Mouse (Mus musculus) hindbrain, postnatal 0 days (tissue): Measurements from ENCODE around the gene Muc1. TPM values are rescaled to one million over a fixed set of nuclear protein-coding genes. Genes with fewer than 3 reads are reported as not detected.

ENCODE experiments used
- ATAC-seq: fragments of 200-750 bp; cut with Nextera tagmentation; 2 replicates; pipeline ENCODE4 v1.8.0; 2017; ENCODE audit warnings: mild to moderate bottlenecking, moderate TSS enrichment, moderate library complexity
- DNase-seq: peaks from one replicate; pipeline ENCODE4 v3.0.0-alpha.2; 2015; ENCODE audit warnings: low spot score
- H3K27ac ChIP-seq: fragments of 300-500 bp; sonication (generic); 2 replicates; pipeline ENCODE4 v1.5.1; 2014; ENCODE audit warnings: mild to moderate bottlenecking
- H3K27me3 ChIP-seq: fragments of 300-500 bp; sonication (generic); 2 replicates; pipeline ENCODE4 v1.6.1; 2014; ENCODE audit warnings: low read length, mixed read lengths; ENCODE audit not compliant: insufficient read depth
- H3K36me3 ChIP-seq: fragments of 300-500 bp; sonication (generic); 2 replicates; pipeline ENCODE4 v1.6.1; 2014; ENCODE audit warnings: low read length, mixed read lengths; ENCODE audit not compliant: insufficient read depth
- H3K4me1 ChIP-seq: fragments of 300-500 bp; sonication (generic); 2 replicates; pipeline ENCODE4 v1.6.1; 2014; ENCODE audit warnings: antibody characterized with exemption, low read length, mixed read lengths; ENCODE audit not compliant: insufficient read depth
- H3K4me2 ChIP-seq: fragments of 300-500 bp; sonication (generic); 2 replicates; pipeline ENCODE4 v1.6.1; 2014; ENCODE audit warnings: low read depth, mild to moderate bottlenecking, low read length, moderate library complexity, mixed read lengths
- H3K4me3 ChIP-seq: fragments of 300-500 bp; sonication (generic); 2 replicates; pipeline ENCODE4 v1.5.1; 2014; ENCODE audit warnings: low read length
- H3K9ac ChIP-seq: fragments of 300-500 bp; sonication (generic); replicated peaks from 2 replicates; pipeline ENCODE4 v1.6.1; 2014; ENCODE audit warnings: mild to moderate bottlenecking, low read length, moderate library complexity, mixed read lengths
- H3K9me3 ChIP-seq: fragments of 300-500 bp; sonication (generic); 2 replicates; pipeline ENCODE4 v1.6.1; 2016; ENCODE audit warnings: low read length, mixed read lengths
- CTCF ChIP-seq: IDR thresholded peaks from 2 replicates; pipeline ENCODE4 v1.5.1; 2016; ENCODE audit warnings: antibody characterized with exemption, control low read depth, low read depth
- WGBS: fragments of 180-500 bp; shearing (Covaris S2); extraction: QIAGEN DNeasy Blood & Tissue Kit; methylation state at CpG from one replicate; pipeline ENCODE4 v1.1.7; 2014; 5-methylcytosine and 5-hydroxymethylcytosine counted together
- polyA plus RNA-seq: library from polyadenylated mRNA; unstranded; fragments of >200 nt; fragmentation: Nextera tagmentation; extraction: Ambion mirVana; gene quantifications from 2 replicates; pipeline ENCODE4 v1.2.1, GENCODE M21; 2015
- total RNA-seq: library from RNA; depleted of rRNA; stranded (reverse); fragments of >200 nt; gene quantifications from 2 replicates; pipeline ENCODE4 v1.2.3, GENCODE M21; 2014

Muc1 gene
- total and polyA plus RNA-seq, 2 experiments from 2014 or later: 1.5 to 1.9 TPM

- DNase-seq (no peak), ATAC-seq (no peak)
- WGBS: 49% methylated on average over 7 of the region's 7 CpGs
- Histone ChIP-seq H3K27me3 (no peaks in the 10 kb centered on the region), H3K27ac (no peak within 1 kb of the TSS), H3K4me1 (no peaks in the 10 kb centered on the region), H3K4me3 (no peak within 1 kb of the TSS), H3K36me3 (no peaks in the 10 kb centered on the region), H3K9ac (no peak within 1 kb of the TSS), H3K4me2 (no peak within 1 kb of the TSS), H3K9me3 (no peaks in the 10 kb centered on the region)
- TF ChIP-seq CTCF: no peak
These were observed 30.2 kb downstream of the Muc1 start, which contains the start of gene Dpm3 for GRCm38 (mm10) chr3:89259076-89259475. Gene Dpm3, plus strand, starts transcription at chr3:89259358.

- H3K27ac ChIP-seq: no peak overlapping the region
- H3K9me3 ChIP-seq: no peaks in the 10 kb centered on the region
- no peak overlapping the region for H3K9ac ChIP-seq
- WGBS: 69% methylated on average over 3 of the region's 3 CpGs
- no peak for ATAC-seq
- no peak for DNase-seq
- no peak overlapping the region for H3K4me2 ChIP-seq
- no peaks in the 10 kb centered on the region for H3K27me3 ChIP-seq
- H3K4me1 ChIP-seq: no peaks in the 10 kb centered on the region
- H3K4me3 ChIP-seq: no peak overlapping the region
- H3K36me3 ChIP-seq: no peaks in the 10 kb centered on the region
- no peak for TF ChIP-seq CTCF
These were observed 31.4 kb downstream of the Muc1 start for GRCm38 (mm10) chr3:89260211-89260610.

- H3K9me3 ChIP-seq: no peaks in the 10 kb centered on the region
- DNase-seq: no peak
- H3K27ac ChIP-seq: no peak overlapping the region
- H3K36me3 ChIP-seq: no peaks in the 10 kb centered on the region
- no peak for ATAC-seq
- H3K9ac ChIP-seq: no peak overlapping the region
- peaks cover 4% of the 10 kb centered on the region; the same call in 1 of the 2 replicates for H3K4me1 ChIP-seq
- H3K27me3 ChIP-seq: no peaks in the 10 kb centered on the region
- H3K4me2 ChIP-seq: no peak overlapping the region
- 77% methylated on average over 10 of the region's 10 CpGs for WGBS
- H3K4me3 ChIP-seq: no peak overlapping the region
- no peak for TF ChIP-seq CTCF
These were observed 33.6 kb downstream of the Muc1 start for GRCm38 (mm10) chr3:89262417-89262816.

- H3K27ac ChIP-seq: peak overlapping the region; percentile 81; the same call in 1 of the 2 replicates
- H3K4me3 ChIP-seq: peak overlapping the region; percentile 68
- 0% methylated on average over 20 of the region's 20 CpGs for WGBS
- DNase-seq (peak; percentile 92), ATAC-seq (peak; percentile 89)
- no peaks in the 10 kb centered on the region for H3K27me3 ChIP-seq
- H3K9ac ChIP-seq: peak overlapping the region; percentile 84
- peak overlapping the region; percentile 99 for H3K4me2 ChIP-seq
- H3K9me3 ChIP-seq: no peaks in the 10 kb centered on the region
- TF ChIP-seq CTCF: no peak
- peaks cover 18% of the 10 kb centered on the region for H3K4me1 ChIP-seq
- no peaks in the 10 kb centered on the region for H3K36me3 ChIP-seq
These were observed 37.6 kb downstream of the Muc1 start for GRCm38 (mm10) chr3:89266439-89266893.

- Histone ChIP-seq H3K36me3 (no peaks in the 10 kb centered on the region), H3K27me3 (no peaks in the 10 kb centered on the region), H3K9ac (no peak overlapping the region), H3K4me2 (peak overlapping the region; percentile 68; the same call in 1 of the 2 replicates), H3K9me3 (no peaks in the 10 kb centered on the region), H3K4me3 (no peak overlapping the region), H3K4me1 (peaks cover 18% of the 10 kb centered on the region), H3K27ac (no peak overlapping the region)
- WGBS: 57% methylated on average over 8 of the region's 8 CpGs
- ATAC-seq (no peak), DNase-seq (no peak)
- TF ChIP-seq CTCF: no peak
These were observed 40.1 kb downstream of the Muc1 start for GRCm38 (mm10) chr3:89268916-89269315.

GRCm38 (mm10) chr3:89270051-89270755, 41.3 kb downstream of the Muc1 start, which contains the start of gene Slc50a1:
Gene Slc50a1, minus strand, starts transcription at chr3:89270570.
- Histone ChIP-seq H3K9me3 (no peaks in the 10 kb centered on the region), H3K4me1 (peaks cover 18% of the 10 kb centered on the region), H3K4me3 (peak within 1 kb of the TSS; percentile 58), H3K4me2 (peak within 1 kb of the TSS; percentile 68), H3K27me3 (no peaks in the 10 kb centered on the region), H3K9ac (peak within 1 kb of the TSS; percentile 59), H3K27ac (peak within 1 kb of the TSS; percentile 86), H3K36me3 (no peaks in the 10 kb centered on the region)
- DNase-seq (peak; percentile 87), ATAC-seq (peak; percentile 64)
- TF ChIP-seq CTCF: peak; percentile 68
- 1% methylated on average over 39 of the region's 39 CpGs for WGBS

GRCm38 (mm10) chr3:89270891-89271290, 42.0 kb downstream of the Muc1 start:
- peak overlapping the region; percentile 59; the same call in 1 of the 2 replicates for H3K9ac ChIP-seq
- DNase-seq: peak; percentile 18
- ATAC-seq: no peak
- H3K4me2 ChIP-seq: peak overlapping the region; percentile 68
- H3K4me1 ChIP-seq: peaks cover 18% of the 10 kb centered on the region
- H3K9me3 ChIP-seq: no peaks in the 10 kb centered on the region
- H3K27me3 ChIP-seq: no peaks in the 10 kb centered on the region
- no peak for TF ChIP-seq CTCF
- WGBS: 41% methylated on average over 6 of the region's 6 CpGs
- peak overlapping the region; percentile 86 for H3K27ac ChIP-seq
- H3K36me3 ChIP-seq: no peaks in the 10 kb centered on the region
- H3K4me3 ChIP-seq: peak overlapping the region; percentile 58; the same call in 1 of the 2 replicates
